Mouse (Mus musculus) adrenal gland, adult (tissue): ENCODE measurements around the gene Zfp652.
"Not testable (repeated sequence)": the region's sequence is repeated elsewhere in the genome, so short reads cannot be mapped to it uniquely, and the experiment has no call there.

ENCODE experiments used
- DNase-seq, 2 experiments: peaks; one replicate each; pipeline ENCODE4 v3.0.0; 2022 to 2023; ENCODE audit warnings: low spot score in 1 of 2; ENCODE audit not compliant: inconsistent age in 2 of 2

The Zfp652 gene

DNA sequence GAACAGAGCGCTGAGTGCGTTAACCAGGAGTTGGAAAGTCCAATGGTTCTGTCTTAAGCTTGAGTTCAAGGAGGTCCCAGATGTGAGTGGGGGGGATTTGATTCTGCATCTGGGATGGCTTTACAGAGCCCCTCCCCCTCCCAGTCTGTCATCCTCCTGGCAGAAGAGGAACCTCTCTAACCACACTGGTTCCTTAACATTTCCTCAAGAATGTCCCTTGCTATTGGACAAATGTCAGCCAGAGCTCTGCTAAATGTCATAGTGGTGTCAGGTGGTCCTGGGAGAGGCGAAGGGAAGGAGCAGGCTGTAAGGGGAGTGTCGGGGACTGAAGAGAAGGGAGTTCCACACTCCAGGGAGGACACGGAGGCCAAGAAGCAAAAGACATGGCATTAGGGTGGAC, 130.5 kb downstream of the Zfp652 start:
- DNase-seq, result peak; percentile 22 to 46

DNA sequence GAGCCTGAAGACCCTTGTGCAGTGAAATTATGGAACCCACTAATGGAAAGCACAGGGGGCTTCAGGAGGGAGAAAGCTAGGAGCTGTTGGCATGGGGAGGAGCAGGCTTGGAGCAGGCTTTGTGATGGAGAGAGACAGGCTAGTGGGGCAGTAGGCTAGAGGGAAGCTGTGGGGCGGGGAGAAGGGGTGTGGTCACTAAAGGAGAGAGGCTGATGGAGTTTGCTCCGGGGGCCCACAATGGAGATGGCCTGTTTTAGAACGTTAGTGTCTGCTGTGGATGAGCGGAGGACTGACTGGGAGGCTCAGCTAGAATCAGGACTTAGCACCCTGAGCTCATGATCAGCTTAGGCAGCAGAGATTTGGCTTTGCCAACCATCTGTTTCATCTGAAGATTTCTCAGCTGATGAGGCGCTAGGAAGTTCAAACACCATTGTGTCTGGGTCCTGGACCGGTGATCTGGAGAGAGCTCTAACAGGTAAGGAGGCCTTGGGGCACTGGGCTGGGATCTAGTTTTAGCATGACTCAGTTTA, 131.0 kb downstream of the Zfp652 start:
- no peak for DNase-seq

DNA sequence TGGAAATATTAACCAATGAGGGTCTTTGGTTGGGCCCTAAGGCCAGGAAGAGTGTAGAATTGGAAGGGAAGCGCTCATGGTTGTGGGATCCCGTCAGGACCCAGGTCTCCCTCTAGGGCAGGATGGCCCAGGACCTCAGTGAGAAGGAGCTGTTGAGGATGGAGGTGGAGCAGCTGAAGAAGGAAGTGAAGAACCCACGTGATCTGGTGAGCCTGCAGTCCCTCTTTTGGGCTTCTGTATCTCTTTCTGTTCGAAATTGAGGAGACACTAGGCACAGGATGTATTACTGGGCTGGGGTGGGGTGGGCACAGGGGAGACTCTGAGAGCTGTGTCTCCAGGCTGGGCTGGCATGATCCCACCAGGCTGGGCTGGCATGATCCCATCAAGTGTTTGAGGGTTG, 132.5 kb downstream of the Zfp652 start:
- DNase-seq, result no peak

DNA sequence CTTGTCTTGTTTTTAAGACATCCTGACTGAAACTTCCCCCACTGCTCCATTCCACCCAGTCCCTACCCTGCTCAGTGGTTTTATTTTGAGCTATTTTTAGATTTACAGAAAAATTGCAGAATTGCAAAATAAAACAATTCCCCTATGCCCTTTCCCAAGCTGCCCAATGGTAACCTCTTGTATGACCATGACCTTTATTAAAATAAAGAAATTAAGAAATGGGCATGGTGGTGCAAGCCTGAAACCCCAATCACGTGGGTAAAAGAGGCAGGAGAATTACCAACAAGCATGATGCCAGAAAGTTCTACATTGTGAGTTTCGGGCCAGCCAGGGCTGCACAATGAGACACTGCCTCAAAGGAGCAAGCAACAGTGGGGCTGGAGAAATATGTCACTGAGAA, 138.4 kb downstream of the Zfp652 start:
- peak in 1 of 2 experiments; percentile 62 for DNase-seq

DNA sequence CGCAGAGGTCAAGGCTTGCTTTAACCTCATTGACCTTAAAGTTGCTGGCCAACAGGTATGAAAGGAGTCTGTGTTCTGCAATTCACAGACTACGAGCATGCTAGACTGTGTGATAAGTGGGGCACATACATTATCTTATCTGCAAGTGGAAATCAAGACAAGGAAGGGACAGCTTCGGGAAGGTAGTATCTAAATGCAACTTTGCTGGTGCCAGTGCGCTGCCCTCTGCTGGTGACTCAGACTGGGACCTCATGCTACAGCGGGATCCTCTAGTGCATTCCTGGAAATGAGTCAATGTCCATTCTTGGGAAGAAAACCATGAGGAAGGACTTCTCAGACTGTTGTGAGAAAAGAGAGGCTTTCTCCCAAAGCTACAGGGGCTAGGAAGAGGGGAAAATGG, 141.2 kb downstream of the Zfp652 start:
- DNase-seq, result peak; percentile 80 to 92

DNA sequence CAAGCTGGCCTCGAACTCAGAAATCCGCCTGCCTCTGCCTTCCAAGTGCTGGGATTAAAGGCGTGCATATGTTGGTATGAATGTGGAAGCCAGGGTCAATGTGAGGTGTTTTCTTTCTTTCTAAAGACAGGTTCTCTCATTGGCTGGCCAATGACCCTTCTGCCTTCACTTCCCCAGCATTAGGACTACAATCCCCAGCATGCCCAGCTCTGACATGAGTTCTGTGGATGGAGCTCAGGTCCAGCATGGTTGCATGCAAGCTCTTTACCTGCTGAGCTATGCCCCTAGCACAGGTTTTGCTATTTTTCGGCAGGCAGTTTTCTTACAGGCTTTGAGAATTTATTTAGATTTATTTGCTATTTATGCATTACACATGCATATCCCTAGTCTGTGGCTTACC, 144.8 kb downstream of the Zfp652 start:
- DNase-seq, result no peak

DNA sequence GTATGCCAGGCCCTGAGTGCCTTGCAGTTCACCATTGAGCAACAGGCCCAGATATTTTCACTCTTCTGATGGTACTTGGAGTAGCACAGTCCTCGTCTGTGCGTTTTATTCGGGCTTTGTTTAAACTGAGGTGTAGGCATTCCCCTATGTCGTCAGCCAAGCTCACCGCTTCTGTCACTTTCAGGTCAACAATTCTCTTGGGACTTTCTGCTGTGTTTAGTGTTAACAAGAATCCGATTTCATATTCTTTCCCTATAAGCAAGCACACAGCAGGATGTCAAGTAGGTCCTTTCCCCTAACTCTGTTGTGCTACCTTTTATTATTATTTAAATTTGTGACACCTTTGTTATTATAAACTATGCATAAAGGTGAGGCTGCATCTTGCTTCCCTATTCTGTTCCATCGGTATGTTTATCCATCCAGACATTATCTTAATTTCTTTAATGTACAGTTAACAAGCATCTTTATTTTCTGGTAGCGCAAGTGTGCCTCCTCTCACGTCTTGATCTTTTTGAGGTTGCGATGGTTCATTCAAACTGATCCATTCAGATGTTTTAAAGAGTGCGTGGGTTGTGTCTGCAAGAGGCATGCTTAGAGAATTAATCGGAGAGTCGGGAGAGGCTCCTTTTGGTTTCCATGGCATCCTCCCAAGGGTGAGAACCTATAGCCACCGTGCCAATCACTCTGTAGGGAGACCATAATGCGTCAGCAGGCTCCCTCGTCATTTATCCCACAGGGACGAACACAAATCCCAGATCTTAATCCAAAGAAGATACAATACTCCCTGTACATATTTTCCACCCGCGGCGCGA, 145.4 kb downstream of the Zfp652 start:
- DNase-seq, result peak in 1 of 2 experiments; percentile 29

DNA sequence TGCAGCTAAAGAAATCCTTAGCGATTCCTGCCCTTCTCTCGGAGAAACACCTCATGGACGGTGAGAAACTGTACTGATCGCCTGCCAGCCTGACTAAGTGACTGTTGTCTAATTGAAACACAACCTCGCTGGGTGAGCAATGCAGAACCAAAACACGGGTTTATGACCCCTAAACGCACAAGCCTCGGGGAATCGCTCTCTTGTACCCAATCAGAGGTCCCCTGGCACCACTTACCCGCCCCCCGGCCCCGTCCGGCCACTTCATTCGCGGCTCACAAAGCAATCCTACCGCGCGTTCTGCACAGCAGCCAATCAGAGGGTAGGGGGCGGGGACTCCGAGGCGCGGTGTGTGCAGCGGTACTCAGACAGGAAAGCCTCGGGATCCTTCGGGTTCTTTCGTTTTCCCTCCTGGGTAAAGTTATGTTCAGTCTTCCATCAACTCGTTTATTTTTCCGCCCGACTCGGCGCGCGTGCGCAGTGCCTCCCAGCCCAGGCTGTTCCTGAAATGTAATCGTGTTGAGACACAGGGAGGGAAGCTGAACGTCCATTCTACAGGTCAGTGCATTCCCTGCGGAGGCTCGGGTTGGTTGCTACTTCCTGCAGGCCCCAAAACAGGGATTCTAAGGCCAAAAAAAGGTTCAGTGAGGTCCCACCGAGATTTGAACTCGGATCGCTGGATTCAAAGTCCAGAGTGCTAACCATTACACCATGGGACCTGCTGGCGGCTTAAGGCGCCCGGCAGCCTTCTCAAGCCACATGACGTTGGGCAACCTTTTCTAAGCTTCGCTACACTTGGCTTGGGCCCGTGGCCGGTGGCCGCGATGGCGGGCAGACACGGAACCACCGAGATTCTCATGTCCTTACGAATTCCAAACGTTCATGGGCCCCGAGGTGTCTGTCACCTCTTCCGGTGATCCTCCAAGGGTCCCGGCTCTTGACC, 146.3 kb downstream of the Zfp652 start:
- DNase-seq, result peak; percentile 98 to 99

DNA sequence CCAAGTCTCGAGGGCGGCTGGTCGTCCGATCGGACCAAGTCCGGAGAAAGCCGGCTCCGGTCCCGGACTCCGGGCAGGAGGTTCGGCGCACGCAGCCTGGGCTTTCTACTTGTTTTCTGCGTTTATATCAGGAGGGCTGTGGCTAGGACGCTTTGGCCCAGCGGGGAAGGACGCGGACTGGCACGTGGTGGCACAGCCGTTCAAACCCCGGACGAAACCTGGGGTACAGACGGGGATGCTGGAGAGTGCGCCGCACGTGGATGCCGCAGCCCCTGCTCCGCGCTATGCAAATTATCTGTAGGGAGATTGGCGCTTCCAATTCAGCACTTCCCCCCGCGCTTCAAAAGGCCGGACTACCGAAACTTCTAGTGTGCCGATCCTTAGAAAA, 147.0 kb downstream of the Zfp652 start:
- peak in 1 of 2 experiments; percentile 96 for DNase-seq

DNA sequence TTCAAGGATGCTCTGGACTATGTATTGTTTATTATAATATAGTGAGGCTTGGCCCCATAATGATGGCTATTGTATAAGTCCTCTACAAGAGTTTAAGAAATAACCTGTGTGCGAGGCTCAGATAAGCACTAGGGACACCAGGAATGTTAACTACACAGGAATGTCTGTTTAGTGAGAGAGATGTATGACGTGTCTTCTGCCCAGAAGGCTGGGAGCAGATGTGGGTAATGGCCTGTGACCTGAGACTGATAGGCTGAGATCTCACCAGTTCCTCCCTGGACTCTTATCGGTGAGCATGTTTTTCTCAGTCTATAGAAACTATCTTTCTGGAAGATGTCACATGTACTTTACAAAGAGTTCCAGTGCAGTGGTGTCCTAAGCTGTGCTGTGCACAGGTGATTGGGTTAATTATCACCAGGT, 147.6 kb downstream of the Zfp652 start:
- DNase-seq, result peak in 1 of 2 experiments; percentile 15

DNA sequence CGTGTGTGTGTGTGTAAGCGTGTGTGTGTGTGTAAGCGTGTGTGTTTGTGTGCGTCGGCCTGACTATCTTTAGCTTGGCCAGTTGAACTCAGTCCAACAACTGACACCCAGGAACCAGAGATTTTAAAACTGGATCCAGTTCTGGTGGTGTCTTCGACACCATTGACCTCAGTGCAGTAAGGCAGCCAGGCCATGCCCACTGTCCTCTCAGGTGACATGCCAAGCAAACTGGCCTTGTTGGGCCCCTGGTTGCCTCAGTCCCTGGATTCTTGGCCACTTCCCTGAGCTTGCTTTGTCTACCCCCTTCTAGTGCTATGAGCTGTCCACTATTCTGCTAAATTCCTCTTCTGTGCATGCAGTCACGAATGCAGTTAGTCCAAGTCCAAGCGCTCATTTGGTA, 148.9 kb downstream of the Zfp652 start:
- DNase-seq, result no peak

DNA sequence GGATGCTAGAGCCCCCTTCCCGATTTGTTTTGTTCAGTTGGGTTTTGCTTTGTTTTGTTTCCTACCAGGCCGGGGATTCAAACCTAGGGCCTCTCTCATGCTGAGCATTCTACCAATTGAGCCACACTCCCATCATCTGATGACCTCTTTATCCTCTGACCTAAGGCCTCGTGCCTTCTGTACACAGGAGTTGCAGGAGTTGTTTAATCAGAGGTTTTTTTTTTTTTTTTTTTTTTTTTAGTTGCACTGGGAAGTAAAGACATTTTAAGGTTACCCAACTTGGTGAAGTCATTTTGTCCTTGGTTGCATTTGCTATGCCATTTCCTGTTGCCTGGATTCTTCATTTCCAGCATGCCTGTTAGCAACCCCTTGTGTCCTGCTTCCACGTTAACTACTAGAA, 157.0 kb downstream of the Zfp652 start:
- no peak for DNase-seq

DNA sequence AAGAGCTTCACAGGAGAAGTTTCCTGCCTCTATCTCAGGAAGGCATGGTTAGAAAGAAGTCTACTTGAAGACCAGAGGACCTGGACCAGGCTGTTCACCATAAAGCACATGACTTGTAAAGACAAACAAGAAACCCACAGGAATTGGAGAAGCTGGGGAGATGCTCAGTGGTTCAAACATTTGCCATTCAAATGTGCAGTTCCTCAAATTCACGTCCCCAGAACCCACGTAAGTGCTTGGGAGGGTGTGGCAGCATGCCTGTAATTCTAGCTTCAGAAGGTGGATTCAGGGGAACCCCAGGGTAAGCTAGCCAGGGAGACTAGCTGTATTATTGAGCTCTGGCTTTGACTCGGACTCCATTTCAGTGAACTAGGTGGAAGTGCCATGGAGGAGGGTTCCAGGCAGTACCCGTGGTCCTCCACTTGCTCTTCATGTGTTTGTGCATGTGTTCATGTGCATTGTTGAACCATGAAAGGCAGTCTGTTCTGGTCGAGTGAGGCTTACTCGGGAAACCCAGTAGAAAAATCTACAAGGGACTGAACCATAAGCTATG, 157.5 kb downstream of the Zfp652 start:
- DNase-seq, result no peak

DNA sequence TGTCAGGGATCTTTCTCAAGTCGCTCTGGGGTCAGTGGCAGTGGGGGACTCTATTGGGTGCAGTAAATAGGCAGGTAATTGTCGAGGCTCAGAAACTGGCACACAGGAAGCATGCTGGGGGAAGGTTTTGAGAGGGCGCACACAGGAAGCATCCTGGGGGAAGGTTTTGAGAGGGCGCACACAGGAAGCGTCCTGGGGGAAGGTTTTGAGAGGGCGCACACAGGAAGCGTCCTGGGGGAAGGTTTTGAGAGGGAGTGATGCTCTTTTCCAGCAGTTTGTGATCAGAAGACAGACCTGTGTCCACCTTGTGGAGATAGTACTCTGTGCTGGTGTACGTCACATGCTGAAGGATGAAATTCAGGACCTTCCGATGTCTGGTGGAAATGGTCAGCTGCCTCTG, 163.3 kb downstream of the Zfp652 start:
- DNase-seq, result peak in 1 of 2 experiments; percentile 24

DNA sequence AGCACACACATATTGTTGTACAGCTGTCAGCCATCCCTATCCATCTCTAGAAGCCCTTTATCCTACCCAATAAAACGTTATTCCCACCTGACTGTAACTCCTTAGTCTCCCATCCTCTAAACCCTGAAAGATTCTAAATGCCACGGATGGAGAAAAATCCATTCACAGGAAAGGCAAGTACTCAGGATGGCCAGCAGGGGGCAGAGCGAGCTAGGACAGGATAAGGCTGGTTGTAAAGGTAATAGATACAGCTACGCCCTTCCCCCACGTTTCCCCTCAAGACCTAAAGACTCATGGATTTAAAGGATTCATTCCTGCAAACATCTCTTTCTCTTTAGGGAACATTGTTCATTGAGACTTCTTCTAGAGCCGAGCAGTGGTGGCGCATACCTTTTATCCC, 163.8 kb downstream of the Zfp652 start:
- peak; percentile 49 to 76 for DNase-seq

DNA sequence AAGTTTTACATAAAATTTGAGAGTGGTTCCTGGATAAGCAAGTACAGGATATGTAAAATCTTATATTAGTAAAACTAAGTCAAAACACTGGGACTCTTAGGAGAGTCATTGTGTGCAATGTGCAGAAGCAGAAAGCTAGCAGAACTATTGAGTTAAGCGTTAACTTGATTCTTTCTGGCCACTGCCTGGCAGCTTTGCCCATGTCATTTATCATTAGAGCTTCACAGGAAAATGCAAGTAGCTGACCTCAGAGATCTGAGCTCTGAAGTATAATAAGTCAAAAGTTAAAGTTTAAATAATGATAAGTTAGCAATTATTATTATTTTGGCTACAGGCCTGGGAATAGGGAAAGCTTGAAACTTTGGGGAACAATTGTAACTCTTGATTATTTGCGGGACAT, 167.4 kb downstream of the Zfp652 start:
- not testable (repeated sequence) for DNase-seq
